Mouse (Mus musculus) stomach, postnatal 0 days (tissue): ENCODE results near the gene Klhl26. TPM values are rescaled to one million over a fixed set of nuclear protein-coding genes. Genes with fewer than 3 reads are reported as not detected.

Source experiments
- ATAC-seq: fragments of 200-750 bp; cut with Nextera tagmentation; 2 replicates; pipeline ENCODE4 v1.8.0; 2017; ENCODE audit not compliant: low FRiP score, low TSS enrichment
- DNase-seq: peaks from one replicate; pipeline ENCODE4 v3.0.0-alpha.2; 2016; ENCODE audit warnings: low spot score
- H3K27ac ChIP-seq: fragments of 300-500 bp; sonication (generic); replicated peaks from 2 replicates; pipeline ENCODE4 v1.5.1; 2014; ENCODE audit warnings: mild to moderate bottlenecking, control low read depth
- H3K27me3 ChIP-seq: fragments of 300-500 bp; sonication (generic); 2 replicates; pipeline ENCODE4 v1.6.1; 2014; ENCODE audit warnings: low read length; ENCODE audit not compliant: control insufficient read depth, insufficient read depth
- H3K36me3 ChIP-seq: fragments of 300-500 bp; sonication (generic); 2 replicates; pipeline ENCODE4 v1.6.1; 2014; ENCODE audit warnings: low read length, mixed read lengths; ENCODE audit not compliant: control insufficient read depth, insufficient read depth
- H3K4me1 ChIP-seq: fragments of 300-500 bp; sonication (generic); replicated peaks from 2 replicates; pipeline ENCODE4 v1.6.1; 2014; ENCODE audit warnings: antibody characterized with exemption; ENCODE audit not compliant: control insufficient read depth, insufficient read depth
- H3K4me2 ChIP-seq: fragments of 300-500 bp; sonication (generic); replicated peaks from 2 replicates; pipeline ENCODE4 v1.6.1; 2014; ENCODE audit warnings: low read depth, mild to moderate bottlenecking, control low read depth, moderate library complexity
- H3K4me3 ChIP-seq: fragments of 300-500 bp; sonication (generic); 2 replicates; pipeline ENCODE4 v1.5.1; 2014; ENCODE audit warnings: low read depth, low read length, control low read depth
- H3K9ac ChIP-seq: fragments of 300-500 bp; sonication (generic); 2 replicates; pipeline ENCODE4 v1.6.1; 2014; ENCODE audit warnings: mild to moderate bottlenecking, low read length, control low read depth, mixed read lengths
- H3K9me3 ChIP-seq: fragments of 300-500 bp; sonication (generic); 2 replicates; pipeline ENCODE4 v1.6.1; 2016; ENCODE audit warnings: low read length; ENCODE audit not compliant: control insufficient read depth
- CTCF ChIP-seq: IDR thresholded peaks from 2 replicates; pipeline ENCODE4 v1.5.1; 2016; ENCODE audit warnings: antibody characterized with exemption, low read depth, mild to moderate bottlenecking, moderate library complexity
- EP300 ChIP-seq: optimal IDR thresholded peaks from 2 replicates; pipeline ENCODE3; 2016; ENCODE audit warnings: antibody characterized with exemption
- WGBS: fragments of 180-500 bp; shearing (Covaris S2); extraction: QIAGEN DNeasy Blood & Tissue Kit; methylation state at CpG from one replicate; pipeline ENCODE4 v1.1.7; 2014; 5-methylcytosine and 5-hydroxymethylcytosine counted together
- polyA plus RNA-seq: library from polyadenylated mRNA; unstranded; fragments of >200 nt; fragmentation: Nextera tagmentation; extraction: Ambion mirVana; gene quantifications from 2 replicates; pipeline ENCODE4 v1.2.1, GENCODE M21; 2015

The Klhl26 gene
- polyA plus RNA-seq, 1 experiment from 2014 or later: 10.4 TPM

DNA sequence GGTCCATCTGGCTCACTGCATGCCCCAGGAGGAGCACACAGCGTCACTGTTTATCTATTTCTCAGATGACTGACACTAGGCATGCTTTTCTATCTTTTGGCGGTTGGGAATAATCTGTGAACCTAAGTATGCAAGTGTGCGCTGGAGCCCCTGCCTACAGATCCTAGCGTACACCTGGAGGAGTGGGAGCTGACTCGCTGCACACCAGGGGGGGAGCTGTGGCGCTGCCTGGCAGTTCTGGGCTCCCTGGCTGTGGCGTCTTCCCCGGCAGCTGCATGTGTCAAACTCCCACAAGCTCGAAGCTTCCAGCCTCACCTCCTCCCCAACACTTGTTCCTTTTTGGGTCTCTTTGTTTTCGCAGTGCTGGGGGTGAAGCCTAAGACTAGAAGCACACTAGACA, 58.9 kb downstream of the Klhl26 start:
- Histone ChIP-seq H3K4me2 (no peak overlapping the region), H3K9me3 (no peaks in the 10 kb centered on the region), H3K4me1 (peaks cover 4% of the 10 kb centered on the region; the same call in 1 of the 2 replicates), H3K36me3 (0 out of 2 replicates have a peak, but pooled peaks cover 2% of the 10 kb centered on the region), H3K9ac (peak overlapping the region; percentile 27; the same call in 1 of the 2 replicates), H3K27ac (no peak overlapping the region), H3K4me3 (no peak overlapping the region), H3K27me3 (no peaks in the 10 kb centered on the region)
- TF ChIP-seq EP300 (no peak), CTCF (peak; percentile 19; the same call in 1 of the 2 replicates)
- DNase-seq (no peak), ATAC-seq (no peak)
- 39% methylated on average over 10 of the region's 10 CpGs for WGBS

DNA sequence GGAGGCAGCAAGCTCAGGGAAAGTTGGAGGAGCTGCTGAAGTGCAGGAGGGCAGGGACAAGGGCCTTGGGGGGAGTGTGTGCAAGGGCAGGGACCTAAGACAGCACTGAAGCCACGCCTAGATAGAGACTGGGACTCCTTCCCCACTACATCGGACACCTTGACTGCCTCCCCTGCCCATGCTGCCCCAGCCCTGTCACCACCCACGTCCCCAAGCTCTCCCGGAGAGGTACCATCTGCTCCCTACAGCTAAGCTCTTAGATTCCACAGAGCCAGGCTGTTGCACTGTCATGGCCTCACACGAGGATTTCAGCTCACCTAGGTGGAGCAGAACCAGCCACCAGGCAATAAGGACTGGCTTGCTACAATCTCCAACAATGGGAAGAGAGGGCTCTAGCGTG, 59.8 kb downstream of the Klhl26 start:
- Histone ChIP-seq H3K4me3 (no peak overlapping the region), H3K36me3 (0 out of 2 replicates have a peak, but pooled peaks cover 2% of the 10 kb centered on the region), H3K4me1 (peaks cover 4% of the 10 kb centered on the region; the same call in 1 of the 2 replicates), H3K9me3 (no peaks in the 10 kb centered on the region), H3K4me2 (no peak overlapping the region), H3K9ac (no peak overlapping the region), H3K27me3 (no peaks in the 10 kb centered on the region), H3K27ac (no peak overlapping the region)
- ATAC-seq: no peak
- TF ChIP-seq CTCF: no peak
- no peak for DNase-seq
- 62% methylated on average over 5 of the region's 6 CpGs for WGBS

DNA sequence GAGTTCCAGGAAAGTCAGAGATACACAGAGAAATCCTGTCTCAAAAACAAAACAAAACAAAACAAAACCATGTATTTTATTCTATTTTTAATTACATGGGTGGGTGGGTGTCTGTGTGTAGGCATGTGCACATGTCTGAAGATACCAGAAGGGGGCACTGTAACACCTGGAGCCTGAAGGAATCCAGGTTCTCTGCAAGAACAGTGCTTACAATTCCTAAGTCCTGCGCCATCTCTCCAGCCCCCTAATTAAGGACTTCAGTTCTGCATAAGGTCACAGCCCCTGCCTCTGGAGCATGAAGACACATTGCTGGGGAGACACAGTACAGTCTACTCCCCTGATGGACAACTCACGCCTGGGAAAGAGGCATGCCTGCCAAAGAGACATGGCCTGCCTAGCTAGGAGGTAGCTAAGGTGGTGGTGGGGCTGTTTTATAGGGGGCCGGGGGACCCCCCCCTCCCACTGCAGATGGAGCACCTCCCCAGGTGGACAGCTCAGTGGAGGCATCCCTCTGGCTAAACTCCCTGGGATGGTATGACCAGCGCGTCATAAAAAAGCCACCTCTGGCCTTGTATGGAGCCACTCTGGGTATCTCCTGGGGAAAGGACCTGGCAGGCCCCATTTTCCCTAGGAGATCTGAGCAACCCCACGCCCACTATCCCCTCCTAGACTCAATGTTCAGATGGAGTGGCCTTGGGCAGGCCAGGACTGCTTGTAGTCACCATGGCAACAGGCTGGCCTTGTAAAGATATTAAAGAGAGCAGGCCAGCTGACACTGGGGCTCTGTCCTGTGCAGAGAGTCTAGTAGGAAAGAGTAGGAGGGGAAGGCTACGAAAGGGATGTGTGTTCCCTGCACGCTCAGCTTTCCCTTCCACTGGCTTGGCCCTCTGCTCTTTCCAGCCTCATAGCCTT, 61.0 kb downstream of the Klhl26 start:
- 0 out of 2 replicates have a peak, but pooled peaks cover 2% of the 10 kb centered on the region for H3K36me3 ChIP-seq
- 78% methylated on average over 8 of the region's 8 CpGs for WGBS
- DNase-seq: peak; percentile 29
- H3K4me1 ChIP-seq: peaks cover 4% of the 10 kb centered on the region; the same call in 1 of the 2 replicates
- ATAC-seq: no peak
- no peak overlapping the region for H3K27ac ChIP-seq
- H3K4me3 ChIP-seq: no peak overlapping the region
- H3K27me3 ChIP-seq: no peaks in the 10 kb centered on the region
- H3K9me3 ChIP-seq: no peaks in the 10 kb centered on the region
- TF ChIP-seq EP300: no peak
- TF ChIP-seq CTCF: peak; percentile 78
- H3K4me2 ChIP-seq: no peak overlapping the region
- H3K9ac ChIP-seq: no peak overlapping the region

DNA sequence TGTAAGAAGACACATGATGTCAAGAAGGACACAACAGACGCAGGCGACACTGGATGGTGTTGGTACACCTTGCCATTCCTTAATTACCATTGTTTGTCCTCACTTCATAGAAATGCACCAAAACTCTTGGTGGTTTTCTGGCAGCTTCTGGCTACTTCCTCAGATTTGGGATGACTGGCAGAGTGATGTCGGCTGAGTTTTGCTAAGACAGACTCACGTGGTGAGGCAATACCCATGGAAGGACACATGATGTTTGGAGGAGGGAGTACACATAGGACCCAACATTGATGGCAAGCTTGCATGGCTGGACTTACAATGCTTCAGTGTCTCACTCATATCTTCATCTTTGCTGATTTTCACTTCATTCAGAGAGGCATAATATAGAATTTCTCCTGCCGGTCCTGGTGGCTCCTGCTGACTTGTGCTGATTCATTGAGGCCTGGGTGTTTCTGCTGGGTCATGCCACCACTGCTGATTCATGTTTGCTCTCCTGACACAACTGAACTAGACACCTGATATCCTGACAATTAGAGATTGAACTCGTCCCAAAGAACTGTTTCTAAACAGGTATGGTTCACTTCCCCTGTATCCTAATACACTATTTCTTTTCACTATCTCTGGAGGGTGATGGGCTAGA, 62.3 kb downstream of the Klhl26 start:
- ATAC-seq: no peak
- DNase-seq: no peak
- Histone ChIP-seq H3K27me3 (no peaks in the 10 kb centered on the region), H3K4me1 (peaks cover 6% of the 10 kb centered on the region; the same call in 1 of the 2 replicates), H3K27ac (no peak overlapping the region), H3K4me3 (no peak overlapping the region), H3K9me3 (no peaks in the 10 kb centered on the region), H3K9ac (no peak overlapping the region), H3K36me3 (0 out of 2 replicates have a peak, but pooled peaks cover 2% of the 10 kb centered on the region), H3K4me2 (no peak overlapping the region)
- TF ChIP-seq CTCF (no peak), EP300 (no peak)
- WGBS: 81% methylated on average over 6 of the region's 6 CpGs

DNA sequence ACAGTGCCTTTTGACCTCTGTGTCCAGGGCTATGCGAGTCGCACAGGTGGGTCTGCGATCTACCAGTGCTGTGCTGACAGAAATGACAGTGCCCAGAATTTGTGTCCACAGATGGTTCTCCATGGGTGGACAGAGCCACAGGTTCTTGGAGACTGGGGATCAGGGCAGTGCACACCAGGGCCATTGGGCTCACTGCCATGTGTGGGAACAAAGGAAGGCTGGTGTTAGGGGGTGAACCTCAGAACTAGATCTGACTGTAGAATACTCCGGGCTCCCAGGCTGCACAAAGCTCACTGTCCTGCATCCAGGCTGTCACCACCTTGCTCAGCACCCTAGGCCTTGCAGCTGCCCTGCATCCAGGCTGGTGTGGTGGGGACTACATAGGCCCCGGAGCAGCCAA, 66.5 kb downstream of the Klhl26 start:
- Histone ChIP-seq H3K27me3 (no peaks in the 10 kb centered on the region), H3K9ac (no peak overlapping the region), H3K9me3 (no peaks in the 10 kb centered on the region), H3K4me3 (no peak overlapping the region), H3K36me3 (0 out of 2 replicates have a peak, but pooled peaks cover 2% of the 10 kb centered on the region), H3K4me2 (no peak overlapping the region), H3K27ac (no peak overlapping the region), H3K4me1 (peaks cover 22% of the 10 kb centered on the region)
- ATAC-seq (no peak), DNase-seq (no peak)
- WGBS: 91% methylated on average over 5 of the region's 5 CpGs
- TF ChIP-seq EP300: no peak
- no peak for TF ChIP-seq CTCF
